Mouse (Mus musculus): ENCODE measurements around the gene Sptan1. TPM values are rescaled to one million over a fixed set of nuclear protein-coding genes. Genes with fewer than 3 reads are reported as not detected.

Gene Sptan1
- polyA plus RNA-seq, 1 experiment from 2014 or later, result 196 TPM

GRCm38 (mm10) chr2:30067962-30068361, 102.6 kb downstream of the Sptan1 start:
- Histone ChIP-seq H3K4me3 (ENCODE audit: low read depth, low read length) (peak overlapping the region; percentile 87), H3K4me1 (ENCODE audit: control insufficient read depth, insufficient read depth, low read length) (peaks cover 21% of the 10 kb centered on the region), H3K36me3 (ENCODE audit: control insufficient read depth, insufficient read depth, low read length) (peaks cover 2% of the 10 kb centered on the region; the same call in 1 of the 2 replicates), H3K9me3 (ENCODE audit: control insufficient read depth, low read length) (no peaks in the 10 kb centered on the region), H3K27me3 (ENCODE audit: control insufficient read depth, insufficient read depth, low read length) (no peaks in the 10 kb centered on the region), H3K4me2 (ENCODE audit: low read depth) (peak overlapping the region; percentile 77), H3K27ac (ENCODE audit: low read depth, low read length) (0 out of 2 replicates have a peak overlapping the region, but pooled peaks have one; percentile 99), H3K9ac (ENCODE audit: low read length) (peak overlapping the region; percentile 100)
- DNase-seq (ENCODE audit: low spot score) (no peak), ATAC-seq (ENCODE audit: insufficient read depth, low FRiP score, low TSS enrichment) (no peak)
- WGBS, result 31% methylated on average over 7 of the region's 7 CpGs

- Histone ChIP-seq H3K27ac (ENCODE audit: low read depth, low read length) (no peak overlapping the region), H3K36me3 (ENCODE audit: control insufficient read depth, insufficient read depth, low read length) (peaks cover 2% of the 10 kb centered on the region; the same call in 1 of the 2 replicates), H3K4me3 (ENCODE audit: low read depth, low read length) (no peak overlapping the region), H3K4me2 (ENCODE audit: low read depth) (no peak overlapping the region), H3K27me3 (ENCODE audit: control insufficient read depth, insufficient read depth, low read length) (no peaks in the 10 kb centered on the region), H3K9ac (ENCODE audit: low read length) (no peak overlapping the region), H3K9me3 (ENCODE audit: control insufficient read depth, low read length) (no peaks in the 10 kb centered on the region), H3K4me1 (ENCODE audit: control insufficient read depth, insufficient read depth, low read length) (peaks cover 7% of the 10 kb centered on the region)
- ATAC-seq (ENCODE audit: insufficient read depth, low FRiP score, low TSS enrichment) (no peak), DNase-seq (ENCODE audit: low spot score) (no peak)
- WGBS, result 84% methylated on average over 7 of the region's 7 CpGs
Measured at GRCm38 (mm10) chr2:30072875-30073274, 107.5 kb downstream of the Sptan1 start.

GRCm38 (mm10) chr2:30073285-30073684, 107.9 kb downstream of the Sptan1 start:
- Histone ChIP-seq H3K9me3 (ENCODE audit: control insufficient read depth, low read length) (no peaks in the 10 kb centered on the region), H3K36me3 (ENCODE audit: control insufficient read depth, insufficient read depth, low read length) (peaks cover 2% of the 10 kb centered on the region; the same call in 1 of the 2 replicates), H3K4me3 (ENCODE audit: low read depth, low read length) (no peak overlapping the region), H3K4me2 (ENCODE audit: low read depth) (no peak overlapping the region), H3K9ac (ENCODE audit: low read length) (no peak overlapping the region), H3K27ac (ENCODE audit: low read depth, low read length) (no peak overlapping the region), H3K27me3 (ENCODE audit: control insufficient read depth, insufficient read depth, low read length) (no peaks in the 10 kb centered on the region), H3K4me1 (ENCODE audit: control insufficient read depth, insufficient read depth, low read length) (peaks cover 3% of the 10 kb centered on the region)
- 78% methylated on average over 3 of the region's 3 CpGs for WGBS
- DNase-seq (ENCODE audit: low spot score), result no peak
- ATAC-seq (ENCODE audit: insufficient read depth, low FRiP score, low TSS enrichment), result no peak

- H3K27me3 ChIP-seq (ENCODE audit: control insufficient read depth, insufficient read depth, low read length), result no peaks in the 10 kb centered on the region
- peaks cover 1% of the 10 kb centered on the region; the same call in 1 of the 2 replicates for H3K36me3 ChIP-seq (ENCODE audit: control insufficient read depth, insufficient read depth, low read length)
- H3K27ac ChIP-seq (ENCODE audit: low read depth, low read length), result no peak overlapping the region
- H3K4me2 ChIP-seq (ENCODE audit: low read depth), result no peak overlapping the region
- no peak for DNase-seq (ENCODE audit: low spot score)
- no peak overlapping the region for H3K4me3 ChIP-seq (ENCODE audit: low read depth, low read length)
- no peaks in the 10 kb centered on the region; the same call in 1 of the 2 replicates for H3K4me1 ChIP-seq (ENCODE audit: control insufficient read depth, insufficient read depth, low read length)
- H3K9ac ChIP-seq (ENCODE audit: low read length), result no peak overlapping the region
- ATAC-seq (ENCODE audit: insufficient read depth, low FRiP score, low TSS enrichment), result no peak
- WGBS, result 70% methylated on average over 3 of the region's 3 CpGs
- H3K9me3 ChIP-seq (ENCODE audit: control insufficient read depth, low read length), result no peaks in the 10 kb centered on the region
Measured at GRCm38 (mm10) chr2:30075625-30076024, 110.3 kb downstream of the Sptan1 start.

- no peaks in the 10 kb centered on the region for H3K36me3 ChIP-seq (ENCODE audit: control insufficient read depth, insufficient read depth, low read length)
- H3K27me3 ChIP-seq (ENCODE audit: control insufficient read depth, insufficient read depth, low read length), result no peaks in the 10 kb centered on the region
- H3K9me3 ChIP-seq (ENCODE audit: control insufficient read depth, low read length), result no peaks in the 10 kb centered on the region
- no peak for ATAC-seq (ENCODE audit: insufficient read depth, low FRiP score, low TSS enrichment)
- no peak overlapping the region for H3K4me3 ChIP-seq (ENCODE audit: low read depth, low read length)
- WGBS, result 93% methylated on average over 7 of the region's 9 CpGs
- DNase-seq (ENCODE audit: low spot score), result no peak
- H3K27ac ChIP-seq (ENCODE audit: low read depth, low read length), result no peak overlapping the region
- H3K4me2 ChIP-seq (ENCODE audit: low read depth), result no peak overlapping the region
- H3K4me1 ChIP-seq (ENCODE audit: control insufficient read depth, insufficient read depth, low read length), result no peaks in the 10 kb centered on the region; the same call in 1 of the 2 replicates
- H3K9ac ChIP-seq (ENCODE audit: low read length), result no peak overlapping the region
Measured at GRCm38 (mm10) chr2:30076439-30076838, 111.1 kb downstream of the Sptan1 start.

GRCm38 (mm10) chr2:30076959-30077358, 111.6 kb downstream of the Sptan1 start:
- WGBS, result 62% methylated on average over 6 of the region's 6 CpGs
- Histone ChIP-seq H3K9me3 (ENCODE audit: control insufficient read depth, low read length) (no peaks in the 10 kb centered on the region), H3K27ac (ENCODE audit: low read depth, low read length) (no peak overlapping the region), H3K9ac (ENCODE audit: low read length) (no peak overlapping the region; the same call in 1 of the 2 replicates), H3K4me1 (ENCODE audit: control insufficient read depth, insufficient read depth, low read length) (no peaks in the 10 kb centered on the region; the same call in 1 of the 2 replicates), H3K4me3 (ENCODE audit: low read depth, low read length) (no peak overlapping the region; the same call in 1 of the 2 replicates), H3K27me3 (ENCODE audit: control insufficient read depth, insufficient read depth, low read length) (no peaks in the 10 kb centered on the region), H3K4me2 (ENCODE audit: low read depth) (no peak overlapping the region), H3K36me3 (ENCODE audit: control insufficient read depth, insufficient read depth, low read length) (no peaks in the 10 kb centered on the region)
- no peak for DNase-seq (ENCODE audit: low spot score)
- peak; percentile 24; the same call in 1 of the 2 replicates for ATAC-seq (ENCODE audit: insufficient read depth, low FRiP score, low TSS enrichment)

- Histone ChIP-seq H3K9ac (ENCODE audit: low read length) (peak within 1 kb of the TSS; percentile 63), H3K4me1 (ENCODE audit: control insufficient read depth, insufficient read depth, low read length) (no peaks in the 10 kb centered on the region; the same call in 1 of the 2 replicates), H3K36me3 (ENCODE audit: control insufficient read depth, insufficient read depth, low read length) (no peaks in the 10 kb centered on the region), H3K4me2 (ENCODE audit: low read depth) (peak within 1 kb of the TSS; percentile 98), H3K9me3 (ENCODE audit: control insufficient read depth, low read length) (no peaks in the 10 kb centered on the region), H3K4me3 (ENCODE audit: low read depth, low read length) (peak within 1 kb of the TSS; percentile 51), H3K27me3 (ENCODE audit: control insufficient read depth, insufficient read depth, low read length) (no peaks in the 10 kb centered on the region), H3K27ac (ENCODE audit: low read depth, low read length) (peak within 1 kb of the TSS; percentile 61)
- DNase-seq (ENCODE audit: low spot score), result peak; percentile 90
- peak; percentile 67 for ATAC-seq (ENCODE audit: insufficient read depth, low FRiP score, low TSS enrichment)
- WGBS, result under 1% methylated on average over 53 of the region's 53 CpGs
Measured at GRCm38 (mm10) chr2:30077502-30078348, 112.4 kb downstream of the Sptan1 start, which contains the start of gene Pkn3. Pkn3 (plus strand) TSS chr2:30077684.

- Histone ChIP-seq H3K4me2 (ENCODE audit: low read depth) (peak overlapping the region; percentile 98), H3K4me3 (ENCODE audit: low read depth, low read length) (no peak overlapping the region), H3K27ac (ENCODE audit: low read depth, low read length) (no peak overlapping the region), H3K4me1 (ENCODE audit: control insufficient read depth, insufficient read depth, low read length) (no peaks in the 10 kb centered on the region; the same call in 1 of the 2 replicates), H3K9me3 (ENCODE audit: control insufficient read depth, low read length) (no peaks in the 10 kb centered on the region), H3K36me3 (ENCODE audit: control insufficient read depth, insufficient read depth, low read length) (no peaks in the 10 kb centered on the region), H3K27me3 (ENCODE audit: control insufficient read depth, insufficient read depth, low read length) (no peaks in the 10 kb centered on the region), H3K9ac (ENCODE audit: low read length) (no peak overlapping the region)
- DNase-seq (ENCODE audit: low spot score), result no peak
- WGBS, result 25% methylated on average over 10 of the region's 10 CpGs
- no peak for ATAC-seq (ENCODE audit: insufficient read depth, low FRiP score, low TSS enrichment)
Measured at GRCm38 (mm10) chr2:30078349-30078712, 113.0 kb downstream of the Sptan1 start.
